Mouse (Mus musculus) bone marrow, adult 2 months (tissue): ENCODE data around the gene Neurl2.
A peak's percentile ranks its signal among the peaks of the same experiment; 100 is the strongest.

ENCODE experiments used
- CTCF ChIP-seq: fragments of 200-500 bp; IDR thresholded peaks from 2 replicates; pipeline ENCODE4 v1.5.1; 2011; ENCODE audit warnings: low read length, control low read depth; ENCODE audit not compliant: control insufficient read depth, insufficient read depth
- POLR2A ChIP-seq: fragments of 200-500 bp; IDR thresholded peaks from 2 replicates; pipeline ENCODE4 v1.6.1; 2011; ENCODE audit warnings: low read depth, mild to moderate bottlenecking, control low read depth, low read length, borderline replicate concordance; ENCODE audit not compliant: control insufficient read depth

DNA sequence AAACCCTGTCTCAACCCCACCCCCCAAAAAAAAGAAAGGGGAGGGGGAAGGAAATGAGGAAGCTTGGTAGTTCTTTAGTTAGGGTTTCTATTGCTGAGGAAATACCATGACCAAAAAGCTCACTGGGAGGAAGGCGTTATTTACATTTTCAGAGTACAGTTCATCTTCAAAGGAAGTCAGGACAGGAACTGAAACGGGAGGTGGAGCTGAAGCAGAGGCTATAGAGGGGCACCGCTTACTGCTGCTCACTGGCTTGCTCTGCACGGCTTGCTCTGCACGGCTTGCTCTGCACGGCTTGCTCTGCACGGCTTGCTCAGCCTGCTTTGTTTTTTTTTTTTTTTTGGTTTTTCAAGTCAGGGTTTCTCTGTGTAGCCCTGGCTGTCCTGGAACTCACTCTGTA lies 35.2 kb upstream of the Neurl2 start:
- TF ChIP-seq CTCF, result no peak
- TF ChIP-seq POLR2A, result peak; percentile 43; the same call in 1 of the 2 replicates
